Mouse (Mus musculus) left cerebral cortex, postnatal 25 days (tissue): ENCODE results near the gene Macc1. TPM values are rescaled to one million over a fixed set of nuclear protein-coding genes. Genes with fewer than 3 reads are reported as not detected.

ENCODE experiments used
- DNase-seq, 2 experiments: peaks; one replicate each; pipeline ENCODE4 v3.0.0; 2022; ENCODE audit warnings: low spot score in 2 of 2, mixed read lengths in 1 of 2
- intact Hi-C: fragments of 180-260 bp; cut with DNase I; formaldehyde crosslinking; loops from one replicate; pipeline ENCODE4 v1.15.1; 2025
- total RNA-seq, 2 experiments: library from RNA; stranded (reverse); gene quantifications; 2 replicates each; pipeline ENCODE4 v1.2.3; 2021

Macc1 gene
- total RNA-seq, 2 experiments from 2014 or later, result 0.11 TPM

DNA sequence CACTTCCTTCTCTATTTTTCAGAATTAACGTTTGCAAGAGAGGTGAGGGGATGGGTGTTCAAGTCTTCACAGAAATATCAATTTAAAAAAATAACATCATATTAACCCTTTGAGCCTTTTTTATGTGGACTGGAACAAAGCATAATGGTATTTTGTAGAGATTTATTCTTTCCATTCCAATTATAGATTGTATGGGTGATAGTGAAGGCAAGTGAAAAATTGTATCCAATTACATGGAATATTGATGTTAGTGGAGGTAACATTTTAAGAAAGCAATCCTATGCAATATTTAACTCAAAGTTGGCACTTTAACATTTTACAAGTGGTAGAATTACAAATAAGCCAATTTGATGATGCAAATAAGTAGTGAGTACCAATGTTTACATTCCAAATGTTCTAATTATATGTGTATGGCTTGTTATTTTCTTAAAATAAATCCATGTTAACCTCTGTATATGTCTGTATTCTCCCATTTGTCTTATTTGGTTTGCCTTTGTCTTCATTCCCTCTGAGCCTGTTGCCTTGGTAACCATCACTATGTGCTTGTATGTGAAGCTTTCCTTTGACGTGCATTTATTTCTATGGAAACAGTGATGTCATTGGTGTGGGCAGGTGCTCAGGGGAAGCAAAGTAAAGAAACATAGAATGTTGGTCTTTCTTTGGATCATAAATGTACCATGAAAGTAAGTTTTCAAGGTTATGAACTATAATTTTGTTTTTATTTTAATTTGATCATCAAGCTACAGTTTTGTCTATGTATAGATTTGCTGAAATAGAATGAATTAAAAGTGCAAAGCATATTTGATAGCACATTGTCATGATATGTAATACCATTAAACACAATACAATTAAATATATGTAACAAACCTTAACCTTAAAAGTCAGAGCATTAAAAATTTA lies 150.2 kb downstream of the Macc1 start:
- peak; percentile 50 to 90 for DNase-seq
- intact Hi-C loops, result no loop called here

DNA sequence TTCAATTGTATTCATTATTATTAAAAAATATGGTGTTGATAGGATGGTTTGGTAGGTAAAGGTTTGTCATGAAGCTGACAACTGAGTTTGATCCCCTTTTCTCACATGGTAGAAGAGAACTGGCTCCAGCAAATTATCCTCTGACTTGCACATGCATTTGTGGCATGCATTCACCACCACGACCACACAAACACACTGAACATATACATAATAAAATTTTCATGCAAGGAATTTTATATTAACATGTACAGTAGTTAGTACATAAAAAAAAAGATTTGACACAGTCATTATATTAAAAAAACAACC lies 150.8 kb downstream of the Macc1 start:
- DNase-seq, result no peak
- intact Hi-C loops, result no loop called here

DNA sequence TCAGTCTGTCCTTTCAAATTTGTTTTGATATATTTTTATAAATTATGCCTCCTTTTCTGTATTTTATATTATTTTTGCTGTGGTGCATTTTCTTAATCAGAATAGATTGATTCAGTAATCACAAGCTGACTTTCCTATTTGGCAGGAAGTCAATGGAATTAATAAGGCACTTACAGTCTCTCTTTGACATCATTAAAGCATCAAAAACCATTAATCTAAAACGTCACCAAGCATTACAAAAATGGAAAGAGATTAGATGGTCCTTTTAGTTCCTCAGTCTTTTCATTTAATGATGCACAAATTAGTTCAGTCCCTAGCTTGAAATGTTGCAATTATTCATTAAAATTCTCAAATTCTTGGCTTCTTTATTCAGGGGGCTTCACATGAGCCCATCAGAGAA lies 153.6 kb downstream of the Macc1 start:
- intact Hi-C loops, result no loop called here
- DNase-seq, result no peak

DNA sequence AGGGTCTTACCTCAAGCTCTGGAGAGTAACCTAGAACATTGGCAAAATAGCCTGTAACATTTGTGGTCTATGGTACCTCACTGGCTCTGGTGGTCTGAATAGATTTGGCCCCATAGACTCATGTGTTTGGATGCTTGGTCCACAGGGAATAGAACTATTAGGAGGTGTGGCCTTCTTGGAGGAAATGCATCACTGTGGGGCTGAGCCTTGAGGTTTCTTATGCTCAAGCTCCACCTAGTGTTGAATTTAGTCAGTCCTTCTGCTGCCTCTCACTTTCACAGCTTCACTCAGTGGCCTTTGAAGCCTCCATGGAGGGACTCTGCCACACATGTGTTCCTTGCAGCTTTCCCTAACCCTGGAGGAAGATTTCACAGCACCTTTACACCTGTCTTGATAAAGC lies 156.2 kb downstream of the Macc1 start:
- intact Hi-C loops, result no loop called here
- DNase-seq, result no peak

DNA sequence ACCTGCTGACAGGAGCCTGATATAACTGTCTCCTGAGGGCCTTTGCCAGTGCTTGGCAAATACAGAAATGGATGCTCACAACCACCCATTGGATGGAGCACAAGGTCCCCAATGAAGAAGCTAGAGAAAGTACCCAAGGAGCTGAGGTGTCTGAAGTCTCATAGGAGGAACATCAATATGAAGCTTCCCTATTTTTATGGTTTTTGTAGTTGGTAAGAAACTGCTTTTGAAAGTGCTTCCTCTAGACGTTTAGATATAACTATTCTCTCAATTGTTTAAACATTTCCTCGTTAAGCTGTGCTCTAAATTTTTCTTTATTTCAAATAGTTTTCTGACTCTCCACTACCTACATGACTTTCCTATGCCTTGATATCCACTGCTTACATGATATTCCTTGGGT lies 169.2 kb downstream of the Macc1 start:
- DNase-seq, result no peak
- intact Hi-C loops, result no loop called here

DNA sequence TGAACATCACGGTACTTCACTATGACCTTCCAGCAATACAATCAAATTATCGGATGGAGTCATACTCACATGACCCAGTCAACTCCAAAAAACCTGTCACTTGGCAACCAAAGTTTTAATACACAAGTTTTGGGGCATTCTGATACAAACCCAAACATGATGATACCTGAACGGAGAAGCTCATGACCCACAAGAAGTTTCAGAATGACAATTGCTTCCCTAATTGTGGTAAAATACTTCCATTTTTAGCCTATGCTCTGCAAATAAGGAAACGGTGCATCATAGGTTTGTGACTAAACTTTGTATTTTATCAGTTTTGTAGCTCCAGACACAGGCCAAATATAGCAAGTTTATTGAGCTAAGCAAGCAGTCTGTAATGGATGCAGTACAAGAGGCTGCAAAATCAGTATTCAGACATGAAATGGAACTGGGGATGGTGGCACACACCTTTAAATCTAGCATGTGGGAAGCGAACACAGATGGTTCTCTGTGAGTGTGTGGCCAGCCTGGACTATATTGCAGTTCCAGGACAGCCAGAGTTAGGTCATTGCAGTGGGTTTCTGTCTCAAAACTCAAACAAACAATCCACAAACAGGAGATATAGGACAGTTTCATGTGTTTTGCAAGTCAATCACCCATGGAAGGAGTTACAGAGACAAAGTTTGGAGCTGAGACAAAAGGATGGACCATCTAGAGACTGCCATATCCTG lies 170.0 kb downstream of the Macc1 start:
- peak in 1 of 2 experiments; percentile 13 for DNase-seq
- intact Hi-C loops, result no loop called here

DNA sequence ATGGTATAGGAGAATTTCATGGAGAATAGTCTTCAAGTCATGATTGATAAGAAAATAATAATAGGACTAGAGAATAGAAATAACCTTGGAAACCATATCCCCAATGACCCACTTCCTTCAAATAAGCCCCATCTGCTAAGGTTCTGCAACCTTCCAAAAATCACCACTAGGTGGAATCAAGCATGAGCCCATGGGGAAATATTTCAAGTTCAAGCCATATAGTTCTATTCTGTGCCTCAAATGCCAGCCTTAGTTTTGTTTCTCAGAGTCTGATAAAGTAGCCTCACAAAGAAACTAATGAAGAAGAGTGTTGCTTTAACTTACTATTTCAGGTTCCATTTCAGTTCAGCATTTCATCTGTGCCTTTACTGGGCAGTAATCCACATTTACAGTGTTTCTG lies 197.1 kb downstream of the Macc1 start:
- intact Hi-C loops, result no loop called here
- no peak for DNase-seq

Other genes with a start within 250 kb of the Macc1 start
- gene Itgb8, start 75.5 kb upstream of the Macc1 start, total RNA-seq, result 10 to 100 TPM; 31.9 to 44.1 TPM